Mouse (Mus musculus): ENCODE results near the gene Muc16.

Muc16 gene

DNA sequence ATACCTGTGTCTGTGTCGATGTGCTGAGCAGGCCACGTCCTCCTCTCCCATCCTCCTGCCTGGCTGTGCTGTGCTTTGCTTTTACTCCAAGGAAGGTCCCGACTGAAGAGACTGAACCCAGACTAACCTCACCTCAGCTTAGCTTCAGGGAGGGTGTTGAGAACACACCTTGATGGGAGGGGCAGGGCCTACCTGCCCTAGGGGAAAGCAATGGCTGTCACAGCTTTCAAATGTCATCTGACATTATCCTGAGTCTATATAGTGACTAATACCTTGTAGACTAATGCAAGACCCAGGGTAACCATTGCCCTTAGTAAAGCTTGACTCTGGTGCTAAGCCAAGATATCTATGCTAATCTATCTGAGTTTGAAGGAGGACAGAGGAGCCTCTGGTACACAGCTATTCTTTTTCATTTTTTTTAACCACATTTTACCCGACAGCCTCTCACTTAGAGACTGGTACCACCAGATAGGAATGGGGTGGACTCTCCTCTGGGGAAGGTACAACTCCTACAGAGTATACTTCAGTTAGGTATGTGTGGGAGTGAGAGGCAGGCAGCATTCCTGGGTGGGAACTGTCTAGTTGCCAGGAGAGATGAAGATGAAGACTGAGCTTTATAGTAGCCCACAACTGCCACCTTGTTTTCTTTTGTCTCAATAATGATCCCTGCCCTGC is at the start of gene Muc16:
TSS of gene Muc16 (minus strand) at position 51 of the 675 bp plus-strand sequence.
- peak in 1 of 2 experiments; percentile 4 for DNase-seq

DNA sequence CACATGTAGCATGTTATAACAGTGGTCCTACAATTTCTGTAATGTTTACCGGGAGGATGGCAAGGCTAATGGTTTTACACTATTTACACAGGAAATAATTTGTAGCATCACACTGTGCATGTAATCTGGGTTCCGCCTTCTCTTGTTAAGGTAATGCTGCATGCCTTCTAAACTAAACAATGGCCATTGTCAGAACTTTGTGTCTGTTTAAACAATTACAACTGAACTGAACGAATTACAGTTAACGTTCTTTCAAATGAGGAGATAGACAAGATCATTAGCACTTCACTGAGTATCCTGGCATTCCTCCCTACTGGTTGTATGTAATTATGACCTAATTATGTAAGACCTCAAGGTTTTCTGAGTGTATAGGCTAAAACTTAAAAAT is 48.4 kb upstream of the Muc16 start:
- DNase-seq: no peak

DNA sequence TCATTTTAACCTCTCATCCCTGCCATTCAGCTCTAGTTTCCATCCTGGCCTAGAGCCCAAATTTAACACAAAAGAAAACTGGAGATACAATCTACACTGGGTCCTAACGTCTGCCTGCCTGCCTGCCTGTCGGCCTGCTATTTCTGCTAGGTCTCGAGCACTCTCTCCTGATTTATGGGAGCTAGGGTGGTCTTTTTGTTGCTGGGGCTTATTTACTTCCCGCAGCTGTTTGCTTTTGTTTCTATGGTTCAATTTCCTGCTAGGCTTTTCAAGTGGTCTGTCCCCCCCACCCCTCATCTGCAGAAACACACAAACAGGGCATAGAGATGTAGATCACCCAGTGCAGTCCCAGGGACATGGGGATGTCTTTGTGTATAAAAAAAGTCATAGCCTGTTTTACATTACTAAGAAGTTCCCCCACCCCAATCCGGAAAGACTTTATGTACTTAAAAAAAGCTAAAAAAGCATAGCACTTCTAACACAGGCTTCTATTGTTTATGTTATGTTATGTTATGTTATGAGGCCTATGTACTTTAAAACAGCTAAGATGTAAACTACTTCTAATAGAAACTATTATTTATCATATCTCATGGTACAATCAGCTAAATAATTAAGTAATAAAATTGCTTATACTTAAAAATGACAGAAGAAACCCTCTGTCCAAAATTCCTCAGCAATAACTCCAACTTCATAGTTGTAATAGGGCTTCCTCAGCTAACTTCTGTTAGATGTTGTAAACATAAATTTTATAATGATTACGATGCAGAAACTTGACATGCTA is 47.8 kb upstream of the Muc16 start:
- no peak for DNase-seq

DNA sequence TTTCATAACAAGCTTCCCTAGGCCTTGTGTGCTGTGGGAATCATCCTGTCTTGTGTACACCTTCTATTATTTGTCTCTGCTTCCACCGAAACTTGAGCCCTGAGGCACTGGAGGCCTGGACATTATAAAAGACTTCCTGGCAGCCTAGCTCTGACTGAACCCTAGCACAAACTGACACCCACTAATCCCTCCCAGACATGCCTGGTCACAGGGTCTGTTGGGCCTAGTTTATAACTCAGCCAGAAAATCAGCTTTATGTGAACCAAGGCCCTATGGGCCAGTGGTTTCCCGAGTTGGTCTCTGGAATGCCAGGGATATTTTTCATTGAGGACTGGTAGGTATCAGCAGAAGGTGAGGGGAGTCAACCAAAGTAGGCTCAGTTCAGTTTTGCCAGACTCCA is 46.7 kb upstream of the Muc16 start:
- no peak for DNase-seq

DNA sequence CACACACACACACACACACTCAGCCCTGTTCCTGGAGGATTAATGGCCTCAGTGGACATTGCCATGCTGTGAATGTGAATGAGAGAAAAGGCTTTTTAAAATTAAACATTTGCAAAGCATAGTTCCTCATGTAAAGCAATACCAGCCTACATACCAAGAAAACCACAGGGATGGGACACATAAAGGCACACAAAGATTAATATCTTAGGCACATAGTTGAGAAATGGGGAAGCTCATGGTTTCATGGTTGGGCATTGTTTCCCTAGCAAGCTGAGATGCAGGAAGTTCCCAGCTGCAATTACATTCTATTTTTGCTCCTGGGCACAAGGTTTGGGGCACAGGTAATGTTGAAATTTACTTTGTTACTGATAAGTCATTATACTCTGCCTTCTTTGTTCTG is 31.3 kb upstream of the Muc16 start:
- no peak for DNase-seq

DNA sequence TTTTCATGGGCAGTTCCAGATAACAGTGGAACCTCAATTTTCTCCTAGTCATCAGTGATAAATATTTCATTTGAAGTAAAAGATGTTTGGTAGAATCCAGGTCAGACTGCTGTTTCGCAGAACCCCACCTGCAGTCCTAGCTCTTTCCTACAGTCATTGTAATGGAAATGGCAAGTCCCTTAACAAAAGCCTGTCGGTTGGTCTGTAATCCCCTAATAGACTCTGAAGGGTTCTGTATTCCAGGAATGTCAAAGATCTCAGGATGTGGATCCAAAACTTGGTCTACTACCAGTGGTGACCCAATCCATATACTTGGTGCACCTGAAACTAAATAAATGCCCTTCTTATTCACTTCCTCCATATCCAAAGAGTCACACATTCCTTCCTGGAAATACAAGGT is 76.0 kb downstream of the Muc16 start:
- no peak for DNase-seq

DNA sequence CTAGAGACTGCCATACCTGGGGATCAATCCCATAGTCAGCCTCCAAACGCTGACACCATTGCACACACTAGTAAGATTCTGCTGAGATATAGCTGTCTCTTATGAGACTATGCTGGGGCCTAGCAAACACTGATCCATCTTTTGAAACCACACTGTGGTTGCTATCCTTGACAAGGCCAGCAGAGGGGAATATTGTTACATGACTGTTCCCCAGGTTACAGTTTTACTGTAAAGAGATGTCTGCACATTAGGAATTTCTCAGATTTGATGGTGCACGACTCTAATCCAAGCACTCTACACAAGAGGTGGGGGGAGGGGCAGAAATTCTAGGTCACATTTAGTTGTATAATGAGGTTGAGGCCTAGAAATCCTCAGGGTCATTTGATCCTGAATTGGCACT is 166.2 kb downstream of the Muc16 start:
- no peak for DNase-seq

DNA sequence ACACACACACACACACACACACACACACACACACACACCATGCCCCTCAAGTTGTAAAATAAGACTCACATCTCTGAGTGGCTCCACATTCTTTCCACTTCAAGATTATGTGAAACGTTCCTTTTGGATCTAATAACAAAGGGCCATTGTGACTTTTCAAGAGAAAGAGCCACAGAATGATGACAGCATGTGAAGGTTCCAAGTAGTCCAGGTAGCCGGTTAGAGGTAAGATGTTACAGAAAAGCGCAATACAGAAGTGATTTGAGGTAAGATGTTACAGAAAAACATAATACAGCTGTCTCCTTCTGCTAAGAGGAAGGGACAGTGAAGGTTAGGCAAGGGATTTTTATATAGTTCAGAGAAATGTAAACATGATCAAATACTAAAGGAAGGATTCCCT is 196.2 kb downstream of the Muc16 start, which contains the start of the genes Zfp558 and Mbd3l1:
TSS of gene Zfp558 (minus strand) at position 101 of the 400 bp plus-strand sequence.
TSS of gene Mbd3l1 (plus strand) at position 192 of the 400 bp plus-strand sequence.
- no peak for DNase-seq

DNA sequence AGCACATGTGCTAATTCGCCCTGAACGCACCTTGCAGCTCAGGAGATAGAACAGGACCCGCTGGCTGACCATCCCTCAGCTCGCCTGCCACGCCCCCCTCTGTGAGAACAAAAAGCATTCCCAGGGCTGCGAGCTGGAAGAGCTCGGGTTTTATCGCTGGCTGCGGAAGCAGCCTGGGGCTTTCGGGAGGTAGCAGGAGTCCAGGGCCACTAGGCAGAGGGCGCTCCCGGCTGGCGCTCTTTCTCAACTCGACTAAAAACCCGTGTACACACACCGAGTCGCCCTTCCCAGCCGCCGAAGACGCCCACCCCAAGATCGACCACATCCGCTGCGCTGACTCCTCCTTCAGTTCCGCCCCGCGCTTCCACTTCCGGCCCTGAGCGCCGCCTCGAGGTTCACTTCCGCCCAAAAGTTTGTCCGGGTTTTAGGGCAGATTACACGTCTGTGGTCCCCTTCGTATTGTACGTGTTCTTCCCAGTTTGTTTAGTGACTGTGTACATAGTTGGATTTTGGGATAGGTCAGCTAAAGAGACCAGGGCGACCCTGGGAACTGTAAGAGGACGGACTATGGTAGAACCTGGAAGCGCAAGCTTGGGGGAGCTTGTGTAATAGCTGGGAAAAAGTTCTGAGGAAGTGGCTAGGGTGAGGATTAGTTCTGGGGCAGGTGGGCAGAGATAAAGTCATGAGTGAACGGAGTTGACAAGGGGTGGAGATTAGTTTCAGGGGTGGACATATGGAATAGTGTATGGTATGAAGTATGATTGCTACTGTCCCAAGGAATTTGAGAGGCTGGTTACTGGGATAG is 200.8 kb downstream of the Muc16 start:
- DNase-seq: peak; percentile 49 to 58

DNA sequence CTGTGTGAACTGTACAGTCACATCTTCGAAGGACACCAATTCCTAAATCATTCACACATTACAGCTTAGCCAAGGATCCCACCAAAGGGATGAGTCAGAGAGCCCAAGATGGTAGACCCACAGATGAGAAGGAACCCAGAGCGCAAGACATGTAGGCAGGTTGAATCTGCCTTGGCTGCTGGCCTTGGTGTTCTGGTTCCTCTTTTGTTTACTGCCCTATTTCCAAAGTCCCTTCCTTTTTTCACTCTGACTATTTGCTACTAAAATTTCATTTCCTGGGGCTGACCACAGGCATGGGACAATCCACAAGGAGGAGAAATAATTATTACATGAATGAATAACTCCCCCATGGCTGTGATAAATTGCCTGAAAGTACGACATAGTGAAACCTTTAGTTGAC is 206.3 kb downstream of the Muc16 start:
- DNase-seq: no peak

DNA sequence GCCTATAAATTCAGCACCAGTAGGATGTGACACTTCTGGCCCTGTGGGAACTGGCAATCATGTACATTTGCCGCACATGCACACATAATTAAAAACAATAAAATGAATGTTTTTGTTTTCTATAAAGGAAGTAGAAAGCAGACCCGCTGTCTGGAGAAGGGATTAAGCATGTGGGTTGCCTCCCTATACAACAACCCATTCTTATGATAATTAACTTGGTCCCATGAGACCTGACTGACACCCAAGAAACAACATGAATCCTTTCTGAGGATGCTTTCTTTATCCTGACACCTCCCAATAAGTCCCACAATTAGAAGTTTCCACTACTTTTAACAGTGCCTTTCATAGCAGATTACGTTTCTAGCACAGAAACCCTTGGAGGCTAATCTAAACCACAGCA is 207.0 kb downstream of the Muc16 start:
- no peak for DNase-seq

DNA sequence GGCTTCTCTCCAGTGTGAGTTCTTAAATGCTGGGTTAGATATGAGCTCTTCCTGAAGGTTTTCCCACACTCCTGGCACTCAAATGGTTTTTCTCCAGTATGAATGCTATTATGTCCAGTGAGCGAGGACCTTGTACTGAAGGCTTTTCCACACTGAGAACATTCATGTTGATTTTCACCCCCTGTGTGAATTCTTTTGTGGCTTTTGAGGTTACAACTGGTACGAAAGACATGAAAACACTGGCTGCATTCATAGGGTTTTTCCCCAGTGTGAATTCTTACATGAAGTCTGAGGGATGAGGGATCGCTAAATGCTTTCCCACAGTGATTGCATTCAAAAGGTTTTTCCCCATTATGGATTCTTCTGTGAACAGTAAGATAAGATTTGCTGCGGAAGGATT is 217.8 kb downstream of the Muc16 start:
- DNase-seq: no peak
